Mouse (Mus musculus) liver, embryonic 14.5 days (tissue): Measurements from ENCODE around the gene Gm11541.
"Not testable (repeated sequence)": the region's sequence is repeated elsewhere in the genome, so short reads cannot be mapped to it uniquely, and the experiment has no call there.

ENCODE experiments used
- CTCF ChIP-seq: IDR thresholded peaks from 2 replicates; pipeline ENCODE4 v1.5.1; 2016; ENCODE audit warnings: antibody characterized with exemption, low read depth, control low read depth
- EP300 ChIP-seq: IDR thresholded peaks from 2 replicates; pipeline ENCODE4 v1.6.1; 2016; ENCODE audit warnings: antibody characterized with exemption, low read depth

DNA sequence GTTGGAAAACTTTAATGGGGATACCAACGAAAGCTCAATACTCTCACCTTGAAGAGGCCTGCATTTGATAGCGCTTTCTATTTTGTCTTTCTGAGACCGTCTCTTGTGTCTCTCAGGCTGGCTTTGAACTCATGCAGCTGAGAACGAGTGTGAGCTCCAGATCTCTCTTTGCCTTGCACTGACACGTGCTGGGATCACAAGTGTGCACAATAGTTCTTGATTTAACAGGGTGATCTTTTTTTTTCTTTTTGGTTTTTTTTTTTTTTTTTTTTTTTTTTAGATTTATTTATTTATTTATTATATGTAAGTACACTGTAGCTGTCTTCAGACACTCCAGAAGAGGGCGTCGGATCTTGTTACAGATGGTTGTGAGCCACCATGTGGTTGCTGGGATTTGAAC, 53.1 kb downstream of the Gm11541 start:
- not testable (repeated sequence) for TF ChIP-seq CTCF, EP300
